Mouse (Mus musculus) MEL (cell line): ENCODE data around the gene Wdr35.

Experiments
- CTCF ChIP-seq, 3 experiments: IDR thresholded peaks in 2 of 3; conservative IDR thresholded peaks in 1 of 3; 2 replicates each; pipeline ENCODE4 v1.5.1; 2011 to 2012; ENCODE audit warnings: low read length in 3 of 3, low read depth in 2 of 3, mild to moderate bottlenecking in 2 of 3, improper control_type of control experiment in 1 of 3, inconsistent platforms in 1 of 3, mixed read lengths in 1 of 3, moderate library complexity in 1 of 3; ENCODE audit not compliant: control insufficient read depth in 1 of 3, insufficient read depth in 1 of 3, poor library complexity in 1 of 3, severe bottlenecking in 1 of 3
- EP300 ChIP-seq, 2 experiments: IDR thresholded peaks; 2 replicates each; pipeline ENCODE4 v1.6.1; 2011; ENCODE audit warnings: improper control_type of control experiment in 2 of 2, low read length in 2 of 2, low read depth in 1 of 2, mild to moderate bottlenecking in 1 of 2
- ETS1 ChIP-seq: IDR thresholded peaks from 2 replicates; pipeline ENCODE4 v1.6.1; 2012; ENCODE audit warnings: low read depth, mild to moderate bottlenecking, inconsistent platforms, low read length, improper control_type of control experiment, moderate library complexity
- GATA1 ChIP-seq: IDR thresholded peaks from 2 replicates; pipeline ENCODE4 v1.6.1; 2011; ENCODE audit warnings: low read depth, low read length, improper control_type of control experiment
- JUND ChIP-seq: IDR thresholded peaks from 2 replicates; pipeline ENCODE4 v1.6.1; 2011; ENCODE audit warnings: low read depth, mild to moderate bottlenecking, improper control_type of control experiment, low read length
- MYB ChIP-seq: IDR thresholded peaks from 2 replicates; pipeline ENCODE4 v1.6.1; 2011; ENCODE audit warnings: mild to moderate bottlenecking, low read depth, low read length, improper control_type of control experiment
- MYC ChIP-seq: IDR thresholded peaks from 2 replicates; pipeline ENCODE4 v1.6.1; 2011; ENCODE audit warnings: low read depth, mild to moderate bottlenecking, low read length, improper control_type of control experiment, moderate library complexity
- POLR2A ChIP-seq, 2 experiments: IDR thresholded peaks; 2 replicates each; pipeline ENCODE4 v1.6.1; 2011 to 2012; ENCODE audit warnings: low read length in 2 of 2, mild to moderate bottlenecking in 2 of 2, control low read depth in 1 of 2, improper control_type of control experiment in 1 of 2, low read depth in 1 of 2, moderate library complexity in 1 of 2; ENCODE audit not compliant: control insufficient read depth in 1 of 2, insufficient read depth in 1 of 2, poor library complexity in 1 of 2
- POLR2AphosphoS2 ChIP-seq: IDR thresholded peaks from 2 replicates; pipeline ENCODE4 v1.6.1; 2011; ENCODE audit warnings: low read length, improper control_type of control experiment
- POLR2AphosphoS5 ChIP-seq: IDR thresholded peaks from 2 replicates; pipeline ENCODE4 v1.6.1; 2012; ENCODE audit warnings: low read depth, borderline replicate concordance, mild to moderate bottlenecking, inconsistent platforms, low read length, moderate library complexity, mixed read lengths
- USF1 ChIP-seq: IDR thresholded peaks from 2 replicates; pipeline ENCODE4 v1.6.1; 2014; ENCODE audit warnings: low read depth, mild to moderate bottlenecking, inconsistent platforms, low read length, improper control_type of control experiment, moderate library complexity
- ZC3H11A ChIP-seq: IDR thresholded peaks from 2 replicates; pipeline ENCODE4 v1.6.1; 2012; ENCODE audit warnings: low read depth, mild to moderate bottlenecking, inconsistent platforms, low read length, improper control_type of control experiment
- ZMIZ1 ChIP-seq: IDR thresholded peaks from 2 replicates; pipeline ENCODE4 v1.6.1; 2012; ENCODE audit warnings: low read depth, mild to moderate bottlenecking, inconsistent platforms, low read length, improper control_type of control experiment, moderate library complexity

DNA sequence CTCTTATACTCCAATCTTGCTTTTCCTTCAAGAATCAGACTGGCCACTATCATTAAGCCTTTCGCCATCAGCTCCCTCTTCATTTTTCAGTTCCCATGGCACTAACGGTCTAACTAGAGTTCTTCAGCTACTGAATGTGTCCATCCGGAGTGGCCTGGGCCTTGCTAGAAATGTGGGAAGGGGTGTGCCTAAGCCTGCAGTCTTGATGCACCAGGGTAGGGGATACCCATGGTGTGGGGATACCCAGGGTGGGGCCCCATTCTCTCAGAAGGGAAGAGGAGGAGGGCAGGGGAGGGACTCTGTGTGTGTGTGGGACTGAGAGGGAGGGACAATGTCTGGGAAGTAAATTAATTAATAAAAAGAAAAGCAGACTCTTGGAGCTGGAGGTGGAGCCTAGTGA, 69.1 kb downstream of the Wdr35 start:
- TF ChIP-seq EP300 (IDR thresholded peaks at IDR 0.05; ENCODE audit: low read depth in 1 of 2, low read length in 2 of 2): no peak
- no peak for TF ChIP-seq CTCF (IDR thresholded peaks at IDR 0.05 in 2 of 3, conservative IDR thresholded peaks at IDR 0.05 in 1 of 3; ENCODE audit: control insufficient read depth in 1 of 3, insufficient read depth in 1 of 3, low read depth in 2 of 3, low read length in 3 of 3, poor library complexity in 1 of 3, severe bottlenecking in 1 of 3)
- no peak for TF ChIP-seq POLR2A (IDR thresholded peaks at IDR 0.05; ENCODE audit: control insufficient read depth in 1 of 2, insufficient read depth in 1 of 2, low read depth in 1 of 2, low read length in 2 of 2, poor library complexity in 1 of 2)
- no peak for TF ChIP-seq POLR2AphosphoS2
- no peak for TF ChIP-seq JUND
- TF ChIP-seq GATA1: no peak
- TF ChIP-seq USF1: no peak
- no peak for TF ChIP-seq ZMIZ1
- no peak for TF ChIP-seq MYB
- TF ChIP-seq POLR2AphosphoS5: no peak
- no peak for TF ChIP-seq ZC3H11A
- no peak for TF ChIP-seq ETS1
- TF ChIP-seq MYC: no peak
